Mouse (Mus musculus): ENCODE measurements around the gene C1d.

DNA sequence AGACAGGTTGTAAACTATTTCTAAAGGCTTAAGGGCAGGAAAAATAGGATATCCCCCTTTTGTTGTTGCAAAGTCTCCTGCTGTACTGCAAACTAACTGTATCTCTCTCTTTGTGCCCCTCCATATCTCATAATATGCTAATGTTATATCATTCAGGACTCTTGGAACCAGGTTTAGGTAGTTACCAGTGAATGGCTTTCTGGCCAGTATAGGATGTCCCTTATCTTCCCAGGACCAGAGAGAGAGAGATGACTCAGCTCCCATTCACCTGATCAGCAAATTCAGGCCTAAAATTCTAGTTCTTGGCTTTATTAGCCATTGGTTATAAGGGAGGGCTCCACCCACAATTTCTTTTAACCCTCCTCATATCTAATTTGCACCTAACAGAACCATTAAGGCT lies 31.5 kb downstream of the C1d start:
- TF ChIP-seq POLR2A (IDR thresholded peaks at IDR 0.05; ENCODE audit: low read depth, low read length) = no peak
- no peak for TF ChIP-seq CTCF (IDR thresholded peaks at IDR 0.05; ENCODE audit: borderline replicate concordance, insufficient read depth, low read length)
